Mouse (Mus musculus) heart, adult 8-10 months (tissue): ENCODE results near the gene Pdcl. TPM values are rescaled to one million over a fixed set of nuclear protein-coding genes. Genes with fewer than 3 reads are reported as not detected.

Experiments used
- DNase-seq: peaks from one replicate; pipeline ENCODE4 v3.0.0; 2022; ENCODE audit warnings: low spot score
- total RNA-seq, 4 experiments: library from RNA; stranded (reverse); gene quantifications; 2 replicates each; pipeline ENCODE4 v1.2.4; 2022

The Pdcl gene
- 10 to 100 TPM; 13.9 to 19.0 (median 16.0) TPM for total RNA-seq

- peak; percentile 95 for DNase-seq
Measured at GRCm38 (mm10) chr2:37358633-37359540, at the start of gene Pdcl. Gene Pdcl (minus strand): TSS chr2:37359332.

GRCm38 (mm10) chr2:37395539-37395938 lies 36.4 kb upstream of the Pdcl start:
- DNase-seq = no peak

GRCm38 (mm10) chr2:37382921-37383320 lies 23.8 kb upstream of the Pdcl start:
- no peak for DNase-seq

- DNase-seq = peak; percentile 44
Measured at GRCm38 (mm10) chr2:37380189-37380588, 21.1 kb upstream of the Pdcl start.

- no peak for DNase-seq
Measured at GRCm38 (mm10) chr2:37376018-37376417, 16.9 kb upstream of the Pdcl start.

- DNase-seq = no peak
Measured at GRCm38 (mm10) chr2:37370651-37371050, 11.5 kb upstream of the Pdcl start.

GRCm38 (mm10) chr2:37359908-37360307 lies 776 bp upstream of the Pdcl start:
- DNase-seq = no peak

GRCm38 (mm10) chr2:37355571-37355970 lies 3.6 kb downstream of the Pdcl start:
- no peak for DNase-seq

- no peak for DNase-seq
Measured at GRCm38 (mm10) chr2:37351671-37352070, 7.5 kb downstream of the Pdcl start.

- DNase-seq = no peak
Measured at GRCm38 (mm10) chr2:37338497-37339187, 20.5 kb downstream of the Pdcl start.

GRCm38 (mm10) chr2:37333321-37333720 lies 25.8 kb downstream of the Pdcl start:
- no peak for DNase-seq

GRCm38 (mm10) chr2:37326215-37326614 lies 32.9 kb downstream of the Pdcl start, which contains the start of gene Olfr368:
Gene Olfr368 (plus strand): TSS chr2:37326515.
- no peak for DNase-seq

Other genes starting within 250 kb of the Pdcl start
- not detected for gene Olfr362, start 241.4 kb downstream of the Pdcl start, total RNA-seq
- not detected for gene Olfr364-ps1, start 220.0 kb downstream of the Pdcl start, total RNA-seq
- gene Olfr365, start 171.1 kb downstream of the Pdcl start, total RNA-seq = not detected
- gene Olfr366, start 147.8 kb downstream of the Pdcl start, total RNA-seq = not detected
- not detected for gene Olfr368, start 32.8 kb downstream of the Pdcl start, total RNA-seq
- 10 to 100 TPM; 28.1 to 36.7 (median 35.2) TPM for gene Rc3h2, start 63.6 kb upstream of the Pdcl start, total RNA-seq
- gene Zbtb26, start 83.8 kb upstream of the Pdcl start, total RNA-seq = 1 to 10 TPM; 3.2 to 4.8 (median 4.1) TPM
- 1 to 10 TPM; 3.6 to 4.3 (median 4.0) TPM for gene Zbtb6, start 83.8 kb upstream of the Pdcl start, total RNA-seq
- 10 to 100 TPM; 38.9 to 46.1 (median 41.1) TPM for gene Rabgap1, start 83.9 kb upstream of the Pdcl start, total RNA-seq
- under 1 TPM; 0.34 to 0.63 (median 0.45) TPM for gene Gpr21, start 157.0 kb upstream of the Pdcl start, total RNA-seq